Mouse (Mus musculus) heart, embryonic 13.5 days (tissue): ENCODE measurements at regions not wholly inside any gene's neighbourhood (a gene's known extent, or its start where the extent isn't known, plus 50 kb on each side); places are given as distances from the start of the nearest gene placed in this dataset.

ENCODE experiments used
- ATAC-seq: fragments of 200-750 bp; cut with Nextera tagmentation; 2 replicates; pipeline ENCODE4 v1.8.0; 2017; ENCODE audit warnings: moderate TSS enrichment; ENCODE audit not compliant: insufficient number of reproducible peaks, low FRiP score, low TSS enrichment; ENCODE audit errors: extremely low read depth
- H3K27ac ChIP-seq: fragments of 300-500 bp; sonication (generic); replicated peaks from 2 replicates; pipeline ENCODE4 v1.5.1; 2015; ENCODE audit warnings: moderate library complexity, mild to moderate bottlenecking, inconsistent platforms
- H3K27me3 ChIP-seq: fragments of 300-500 bp; sonication (generic); replicated peaks from 2 replicates; pipeline ENCODE4 v1.6.1; 2015; ENCODE audit warnings: mild to moderate bottlenecking, inconsistent platforms
- H3K36me3 ChIP-seq: fragments of 300-500 bp; sonication (generic); 2 replicates; pipeline ENCODE4 v1.6.1; 2015; ENCODE audit warnings: mild to moderate bottlenecking, inconsistent platforms
- H3K4me1 ChIP-seq: fragments of 300-500 bp; sonication (generic); 2 replicates; pipeline ENCODE4 v1.6.1; 2015; ENCODE audit warnings: inconsistent platforms
- H3K4me2 ChIP-seq: fragments of 300-500 bp; sonication (generic); 2 replicates; pipeline ENCODE4 v1.6.1; 2015; ENCODE audit warnings: inconsistent platforms, mild to moderate bottlenecking, moderate library complexity
- H3K4me3 ChIP-seq: fragments of 300-500 bp; sonication (generic); 2 replicates; pipeline ENCODE4 v1.5.1; 2015; ENCODE audit warnings: moderate library complexity, mild to moderate bottlenecking, inconsistent platforms
- H3K9ac ChIP-seq: fragments of 300-500 bp; sonication (generic); 2 replicates; pipeline ENCODE4 v1.6.1; 2015; ENCODE audit warnings: inconsistent platforms, mild to moderate bottlenecking, moderate library complexity
- H3K9me3 ChIP-seq: fragments of 300-500 bp; sonication (generic); 2 replicates; pipeline ENCODE4 v1.6.1; 2016; ENCODE audit warnings: inconsistent platforms
- WGBS: fragments of 180-500 bp; shearing (Covaris S2); methylation state at CpG from one replicate; pipeline ENCODE4 v1.1.7; 2015; ENCODE audit warnings: mixed read lengths; 5-methylcytosine and 5-hydroxymethylcytosine counted together

GRCm38 (mm10) chr17:4867083-4867482 is 127.0 kb upstream of the Arid1b start:
- H3K4me2 ChIP-seq = no peak overlapping the region
- H3K9me3 ChIP-seq = no peaks in the 10 kb centered on the region
- no peaks in the 10 kb centered on the region for H3K36me3 ChIP-seq
- ATAC-seq = no peak
- no peak overlapping the region for H3K4me3 ChIP-seq
- H3K9ac ChIP-seq = no peak overlapping the region
- H3K27ac ChIP-seq = peak overlapping the region; percentile 20; the same call in 1 of the 2 replicates
- 77% methylated on average over 5 of the region's 5 CpGs for WGBS
- H3K27me3 ChIP-seq = no peaks in the 10 kb centered on the region
- peaks cover 16% of the 10 kb centered on the region for H3K4me1 ChIP-seq

GRCm38 (mm10) chr17:4867754-4868445 is 126.2 kb upstream of the Arid1b start:
- no peak overlapping the region for H3K4me3 ChIP-seq
- ATAC-seq = no peak
- no peak overlapping the region for H3K9ac ChIP-seq
- H3K27me3 ChIP-seq = no peaks in the 10 kb centered on the region
- WGBS = 63% methylated on average over 9 of the region's 9 CpGs
- H3K9me3 ChIP-seq = no peaks in the 10 kb centered on the region
- peaks cover 16% of the 10 kb centered on the region for H3K4me1 ChIP-seq
- no peaks in the 10 kb centered on the region for H3K36me3 ChIP-seq
- H3K4me2 ChIP-seq = no peak overlapping the region
- peak overlapping the region; percentile 72 for H3K27ac ChIP-seq

GRCm38 (mm10) chr17:4868446-4868825 is 125.7 kb upstream of the Arid1b start:
- no peak overlapping the region for H3K4me3 ChIP-seq
- H3K4me2 ChIP-seq = no peak overlapping the region
- ATAC-seq = no peak
- no peak overlapping the region for H3K9ac ChIP-seq
- 74% methylated on average over 10 of the region's 10 CpGs for WGBS
- no peaks in the 10 kb centered on the region for H3K27me3 ChIP-seq
- H3K9me3 ChIP-seq = no peaks in the 10 kb centered on the region
- H3K4me1 ChIP-seq = peaks cover 16% of the 10 kb centered on the region
- H3K27ac ChIP-seq = peak overlapping the region; percentile 72
- H3K36me3 ChIP-seq = no peaks in the 10 kb centered on the region

GRCm38 (mm10) chr17:4868861-4869260 is 125.3 kb upstream of the Arid1b start:
- H3K36me3 ChIP-seq = no peaks in the 10 kb centered on the region
- peaks cover 16% of the 10 kb centered on the region for H3K4me1 ChIP-seq
- H3K27ac ChIP-seq = 0 out of 2 replicates have a peak overlapping the region, but pooled peaks have one; percentile 72
- ATAC-seq = no peak
- H3K4me3 ChIP-seq = no peak overlapping the region
- no peak overlapping the region for H3K4me2 ChIP-seq
- H3K9me3 ChIP-seq = no peaks in the 10 kb centered on the region
- no peaks in the 10 kb centered on the region for H3K27me3 ChIP-seq
- no peak overlapping the region for H3K9ac ChIP-seq
- 85% methylated on average over 5 of the region's 5 CpGs for WGBS

- Histone ChIP-seq H3K9ac (no peak overlapping the region), H3K4me1 (peaks cover 5% of the 10 kb centered on the region), H3K36me3 (no peaks in the 10 kb centered on the region), H3K4me2 (no peak overlapping the region), H3K9me3 (no peaks in the 10 kb centered on the region), H3K4me3 (no peak overlapping the region), H3K27ac (no peak overlapping the region), H3K27me3 (no peaks in the 10 kb centered on the region)
- no peak for ATAC-seq
- 55% methylated on average over 2 of the region's 2 CpGs for WGBS
Observed at GRCm38 (mm10) chr17:4871267-4871666, 122.9 kb upstream of the Arid1b start.

- no peak overlapping the region for H3K9ac ChIP-seq
- H3K27me3 ChIP-seq = no peaks in the 10 kb centered on the region
- no peak overlapping the region for H3K4me2 ChIP-seq
- no peak overlapping the region for H3K27ac ChIP-seq
- ATAC-seq = no peak
- 82% methylated on average over 2 of the region's 2 CpGs for WGBS
- no peaks in the 10 kb centered on the region for H3K36me3 ChIP-seq
- H3K4me3 ChIP-seq = no peak overlapping the region
- no peaks in the 10 kb centered on the region for H3K9me3 ChIP-seq
- no peaks in the 10 kb centered on the region for H3K4me1 ChIP-seq
Observed at GRCm38 (mm10) chr17:4874459-4874858, 119.7 kb upstream of the Arid1b start.

GRCm38 (mm10) chr17:4875086-4876046 is 118.8 kb upstream of the Arid1b start:
- H3K9ac ChIP-seq = no peak overlapping the region
- 70% methylated on average over 10 of the region's 10 CpGs for WGBS
- no peak for ATAC-seq
- no peaks in the 10 kb centered on the region for H3K4me1 ChIP-seq
- no peaks in the 10 kb centered on the region for H3K9me3 ChIP-seq
- no peaks in the 10 kb centered on the region for H3K36me3 ChIP-seq
- no peak overlapping the region for H3K4me2 ChIP-seq
- no peaks in the 10 kb centered on the region for H3K27me3 ChIP-seq
- H3K27ac ChIP-seq = no peak overlapping the region
- no peak overlapping the region for H3K4me3 ChIP-seq

- ATAC-seq = no peak
- Histone ChIP-seq H3K9ac (no peak overlapping the region), H3K36me3 (no peaks in the 10 kb centered on the region), H3K27me3 (no peaks in the 10 kb centered on the region), H3K4me1 (no peaks in the 10 kb centered on the region), H3K9me3 (no peaks in the 10 kb centered on the region), H3K4me2 (no peak overlapping the region), H3K27ac (no peak overlapping the region), H3K4me3 (no peak overlapping the region)
- 65% methylated on average over 4 of the region's 4 CpGs for WGBS
Observed at GRCm38 (mm10) chr17:4876431-4876830, 117.7 kb upstream of the Arid1b start.

GRCm38 (mm10) chr17:4881473-4881872 is 112.7 kb upstream of the Arid1b start:
- WGBS = 74% methylated on average over 5 of the region's 5 CpGs
- H3K27ac ChIP-seq = no peak overlapping the region
- H3K9me3 ChIP-seq = no peaks in the 10 kb centered on the region
- ATAC-seq = no peak
- no peaks in the 10 kb centered on the region for H3K36me3 ChIP-seq
- H3K4me2 ChIP-seq = no peak overlapping the region
- H3K4me1 ChIP-seq = no peaks in the 10 kb centered on the region
- no peak overlapping the region for H3K9ac ChIP-seq
- no peak overlapping the region for H3K4me3 ChIP-seq
- H3K27me3 ChIP-seq = no peaks in the 10 kb centered on the region

GRCm38 (mm10) chr17:4884083-4884482 is 110.0 kb upstream of the Arid1b start:
- no peak overlapping the region for H3K4me3 ChIP-seq
- 66% methylated on average over 2 of the region's 2 CpGs for WGBS
- H3K27ac ChIP-seq = no peak overlapping the region
- no peaks in the 10 kb centered on the region for H3K9me3 ChIP-seq
- H3K9ac ChIP-seq = no peak overlapping the region
- ATAC-seq = no peak
- no peaks in the 10 kb centered on the region for H3K27me3 ChIP-seq
- H3K36me3 ChIP-seq = no peaks in the 10 kb centered on the region
- no peaks in the 10 kb centered on the region for H3K4me1 ChIP-seq
- no peak overlapping the region for H3K4me2 ChIP-seq

GRCm38 (mm10) chr17:4884761-4885160 is 109.4 kb upstream of the Arid1b start:
- H3K4me1 ChIP-seq = no peaks in the 10 kb centered on the region
- no peaks in the 10 kb centered on the region for H3K36me3 ChIP-seq
- no peak overlapping the region for H3K27ac ChIP-seq
- 59% methylated on average over 3 of the region's 3 CpGs for WGBS
- no peaks in the 10 kb centered on the region for H3K9me3 ChIP-seq
- H3K4me3 ChIP-seq = no peak overlapping the region
- ATAC-seq = no peak
- no peak overlapping the region for H3K9ac ChIP-seq
- no peak overlapping the region for H3K4me2 ChIP-seq
- no peaks in the 10 kb centered on the region for H3K27me3 ChIP-seq
